Mouse (Mus musculus): ENCODE results near the gene Serpina6.

DNA sequence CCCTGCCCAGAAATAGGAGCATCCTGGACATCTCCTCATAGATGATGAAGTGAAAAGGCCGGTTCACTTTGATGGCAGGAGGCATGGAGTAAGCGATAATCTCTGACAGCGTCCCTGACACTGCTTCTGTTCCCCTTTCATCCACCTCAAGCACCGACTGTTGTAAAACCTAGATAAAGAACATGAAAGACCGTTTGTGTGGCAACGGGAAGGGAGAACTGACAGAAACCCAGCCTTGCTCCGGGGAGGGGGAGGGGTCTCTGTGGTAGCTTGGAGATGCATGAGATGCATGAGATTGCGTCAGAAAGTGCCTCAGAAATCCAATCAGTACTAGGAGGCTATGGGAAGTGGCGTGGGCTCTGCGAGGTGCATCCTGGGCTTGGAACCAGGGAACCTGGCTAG is 40.2 kb downstream of the Serpina6 start:
- TF ChIP-seq POLR2A (IDR thresholded peaks at IDR 0.05; ENCODE audit: low read depth, low read length) (no peak), CTCF (IDR thresholded peaks at IDR 0.05; ENCODE audit: extremely low read depth, insufficient read depth, insufficient read length, insufficient replicate concordance) (no peak)
